Mouse (Mus musculus): ENCODE data around the gene Cisd2. TPM values are rescaled to one million over a fixed set of nuclear protein-coding genes. Genes with fewer than 3 reads are reported as not detected.

Gene Cisd2
- polyA plus RNA-seq, 1 experiment from 2014 or later, result 72.8 TPM

GRCm38 (mm10) chr3:135403211-135403610 is 20.5 kb downstream of the Cisd2 start:
- no peak overlapping the region for H3K4me2 ChIP-seq (ENCODE audit: low read depth)
- H3K9me3 ChIP-seq (ENCODE audit: control insufficient read depth, low read length), result no peaks in the 10 kb centered on the region
- H3K27me3 ChIP-seq (ENCODE audit: control insufficient read depth, insufficient read depth, low read length), result no peaks in the 10 kb centered on the region
- 88% methylated on average over 9 of the region's 9 CpGs for WGBS
- H3K4me3 ChIP-seq (ENCODE audit: low read depth, low read length), result no peak overlapping the region
- H3K36me3 ChIP-seq (ENCODE audit: control insufficient read depth, insufficient read depth, low read length), result no peaks in the 10 kb centered on the region
- H3K9ac ChIP-seq (ENCODE audit: low read length), result no peak overlapping the region
- ATAC-seq (ENCODE audit: insufficient read depth, low FRiP score, low TSS enrichment) (no peak), DNase-seq (ENCODE audit: low spot score) (no peak)
- H3K27ac ChIP-seq (ENCODE audit: low read depth, low read length), result no peak overlapping the region
- no peaks in the 10 kb centered on the region for H3K4me1 ChIP-seq (ENCODE audit: control insufficient read depth, insufficient read depth, low read length)

DNA sequence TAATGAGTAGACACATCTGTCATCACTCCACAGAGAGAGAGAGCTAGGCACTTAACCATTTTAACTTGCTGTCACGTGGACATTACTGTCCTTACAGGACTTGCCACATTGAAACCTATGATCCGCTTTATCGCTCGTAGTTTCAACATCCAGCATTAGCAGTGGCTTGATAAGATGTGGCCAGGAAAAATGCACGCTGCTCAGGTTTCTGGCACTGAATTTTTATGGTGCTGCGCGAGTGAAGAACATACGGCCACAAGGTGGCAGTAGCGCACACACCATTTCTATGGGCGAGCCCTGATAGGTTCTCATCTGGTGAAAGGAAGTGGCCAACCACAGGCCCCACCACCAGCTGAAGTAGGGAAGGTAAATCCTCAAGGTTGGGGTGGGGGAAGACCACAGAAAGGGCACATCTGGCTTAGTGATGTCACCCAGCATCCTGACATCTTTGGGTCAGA is 21.5 kb downstream of the Cisd2 start:
- 18% methylated on average over 10 of the region's 10 CpGs for WGBS
- ATAC-seq (ENCODE audit: insufficient read depth, low FRiP score, low TSS enrichment) (peak; percentile 80), DNase-seq (ENCODE audit: low spot score) (peak; percentile 87)

DNA sequence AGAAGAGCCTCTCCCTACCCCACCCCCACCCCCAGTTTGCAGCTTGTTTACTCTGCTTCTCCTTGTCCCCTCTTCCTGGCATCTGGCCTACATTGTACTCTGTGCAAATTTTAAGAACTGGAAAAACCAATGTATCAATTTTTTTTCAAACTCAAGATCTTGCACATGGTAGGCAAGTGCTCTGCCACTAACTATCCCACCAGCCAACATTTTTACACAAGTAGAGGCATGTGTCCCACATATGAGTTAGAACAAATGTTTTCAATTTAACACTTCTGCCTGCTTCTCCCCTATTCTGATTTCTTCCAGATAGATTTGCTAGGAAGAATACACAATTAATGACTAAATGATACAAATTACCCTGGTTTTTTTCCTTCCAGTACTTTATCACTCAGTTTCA is 26.6 kb downstream of the Cisd2 start:
- Histone ChIP-seq H3K4me2 (ENCODE audit: low read depth) (no peak overlapping the region), H3K4me3 (ENCODE audit: low read depth, low read length) (no peak overlapping the region), H3K27me3 (ENCODE audit: control insufficient read depth, insufficient read depth, low read length) (no peaks in the 10 kb centered on the region), H3K9ac (ENCODE audit: low read length) (no peak overlapping the region), H3K9me3 (ENCODE audit: control insufficient read depth, low read length) (no peaks in the 10 kb centered on the region), H3K4me1 (ENCODE audit: control insufficient read depth, insufficient read depth, low read length) (0 out of 2 replicates have a peak, but pooled peaks cover 2% of the 10 kb centered on the region), H3K27ac (ENCODE audit: low read depth, low read length) (no peak overlapping the region), H3K36me3 (ENCODE audit: control insufficient read depth, insufficient read depth, low read length) (no peaks in the 10 kb centered on the region)
- DNase-seq (ENCODE audit: low spot score) (no peak), ATAC-seq (ENCODE audit: insufficient read depth, low FRiP score, low TSS enrichment) (no peak)

More for the DNA sequence above, 21.5 kb downstream of the Cisd2 start:
- Histone ChIP-seq H3K9ac (ENCODE audit: low read length) (no peak overlapping the region), H3K4me1 (ENCODE audit: control insufficient read depth, insufficient read depth, low read length) (no peaks in the 10 kb centered on the region), H3K4me2 (ENCODE audit: low read depth) (no peak overlapping the region), H3K36me3 (ENCODE audit: control insufficient read depth, insufficient read depth, low read length) (no peaks in the 10 kb centered on the region), H3K9me3 (ENCODE audit: control insufficient read depth, low read length) (no peaks in the 10 kb centered on the region), H3K27me3 (ENCODE audit: control insufficient read depth, insufficient read depth, low read length) (no peaks in the 10 kb centered on the region), H3K27ac (ENCODE audit: low read depth, low read length) (no peak overlapping the region), H3K4me3 (ENCODE audit: low read depth, low read length) (no peak overlapping the region)

DNA sequence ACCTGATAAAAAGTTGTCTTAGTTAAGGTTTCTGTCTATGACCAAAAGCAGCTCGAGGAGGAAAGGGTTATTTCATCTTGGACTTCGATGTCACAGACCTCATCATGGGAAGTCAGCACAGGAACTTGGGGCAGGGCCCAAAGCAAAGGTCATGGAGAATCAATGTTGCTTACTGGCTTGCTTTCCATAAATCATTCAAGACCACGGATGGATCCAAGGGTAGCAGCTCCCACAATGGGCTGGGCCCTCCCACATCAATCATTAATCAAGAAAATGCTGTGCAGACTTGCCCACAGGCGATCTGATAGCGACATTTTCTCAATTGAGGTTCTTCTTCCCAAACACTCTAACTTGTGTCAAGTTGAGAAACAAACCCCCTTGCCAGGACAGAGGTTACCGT is 27.6 kb downstream of the Cisd2 start:
- ATAC-seq (ENCODE audit: insufficient read depth, low FRiP score, low TSS enrichment) (no peak), DNase-seq (ENCODE audit: low spot score) (no peak)
- Histone ChIP-seq H3K9ac (ENCODE audit: low read length) (no peak overlapping the region), H3K4me2 (ENCODE audit: low read depth) (no peak overlapping the region), H3K27me3 (ENCODE audit: control insufficient read depth, insufficient read depth, low read length) (no peaks in the 10 kb centered on the region), H3K27ac (ENCODE audit: low read depth, low read length) (no peak overlapping the region), H3K4me3 (ENCODE audit: low read depth, low read length) (no peak overlapping the region), H3K9me3 (ENCODE audit: control insufficient read depth, low read length) (no peaks in the 10 kb centered on the region), H3K4me1 (ENCODE audit: control insufficient read depth, insufficient read depth, low read length) (0 out of 2 replicates have a peak, but pooled peaks cover 2% of the 10 kb centered on the region), H3K36me3 (ENCODE audit: control insufficient read depth, insufficient read depth, low read length) (no peaks in the 10 kb centered on the region)
- 47% methylated on average over 6 of the region's 6 CpGs for WGBS

DNA sequence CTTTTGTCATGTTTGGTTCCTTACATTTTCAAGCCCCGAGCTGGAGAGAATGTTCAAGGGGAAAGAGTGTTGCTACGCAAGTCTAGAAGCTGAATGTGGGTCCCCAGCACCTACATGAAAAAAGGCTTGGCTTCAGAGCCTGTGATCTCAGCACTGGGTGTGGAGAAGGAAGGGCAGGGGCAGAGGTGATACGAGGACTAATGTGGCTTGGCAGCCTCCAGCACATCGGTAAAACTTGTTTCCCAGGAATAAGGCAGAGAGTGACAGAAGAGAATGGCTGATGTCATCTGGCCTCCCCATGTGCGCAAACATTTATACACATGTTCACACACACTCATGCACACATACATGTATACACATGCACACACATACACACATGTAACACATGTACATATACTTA is 28.6 kb downstream of the Cisd2 start:
- no peaks in the 10 kb centered on the region for H3K27me3 ChIP-seq (ENCODE audit: control insufficient read depth, insufficient read depth, low read length)
- no peak for DNase-seq (ENCODE audit: low spot score)
- 0 out of 2 replicates have a peak, but pooled peaks cover 2% of the 10 kb centered on the region for H3K4me1 ChIP-seq (ENCODE audit: control insufficient read depth, insufficient read depth, low read length)
- no peak for ATAC-seq (ENCODE audit: insufficient read depth, low FRiP score, low TSS enrichment)
- H3K4me2 ChIP-seq (ENCODE audit: low read depth), result no peak overlapping the region
- no peaks in the 10 kb centered on the region for H3K9me3 ChIP-seq (ENCODE audit: control insufficient read depth, low read length)
- 89% methylated on average over 5 of the region's 5 CpGs for WGBS
- H3K9ac ChIP-seq (ENCODE audit: low read length), result no peak overlapping the region
- H3K4me3 ChIP-seq (ENCODE audit: low read depth, low read length), result no peak overlapping the region
- no peaks in the 10 kb centered on the region for H3K36me3 ChIP-seq (ENCODE audit: control insufficient read depth, insufficient read depth, low read length)
- no peak overlapping the region for H3K27ac ChIP-seq (ENCODE audit: low read depth, low read length)

DNA sequence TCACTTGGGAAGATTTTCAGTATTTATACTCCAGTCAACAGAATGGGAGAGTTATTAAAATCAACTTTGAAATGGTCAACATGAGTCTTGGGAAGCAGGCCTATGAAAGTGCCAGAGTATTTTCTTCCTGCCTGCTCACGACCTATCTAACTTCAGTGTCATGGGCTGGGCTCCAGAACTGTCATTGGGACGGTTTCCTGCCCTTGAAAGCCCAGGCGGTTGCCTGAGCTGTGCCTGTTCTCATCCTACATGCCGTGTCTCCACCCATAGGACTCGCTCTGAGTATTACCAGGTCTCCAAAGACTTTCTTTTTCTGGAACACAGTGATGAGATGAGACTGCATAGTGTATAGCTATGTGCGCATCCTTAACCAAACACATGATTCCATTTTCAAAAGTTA is 30.5 kb downstream of the Cisd2 start:
- no peaks in the 10 kb centered on the region for H3K9me3 ChIP-seq (ENCODE audit: control insufficient read depth, low read length)
- no peaks in the 10 kb centered on the region for H3K36me3 ChIP-seq (ENCODE audit: control insufficient read depth, insufficient read depth, low read length)
- ATAC-seq (ENCODE audit: insufficient read depth, low FRiP score, low TSS enrichment) (no peak), DNase-seq (ENCODE audit: low spot score) (no peak)
- H3K4me3 ChIP-seq (ENCODE audit: low read depth, low read length), result no peak overlapping the region
- no peak overlapping the region for H3K9ac ChIP-seq (ENCODE audit: low read length)
- H3K27me3 ChIP-seq (ENCODE audit: control insufficient read depth, insufficient read depth, low read length), result no peaks in the 10 kb centered on the region
- no peak overlapping the region for H3K4me2 ChIP-seq (ENCODE audit: low read depth)
- H3K27ac ChIP-seq (ENCODE audit: low read depth, low read length), result no peak overlapping the region
- WGBS, result 85% methylated on average over 6 of the region's 6 CpGs
- H3K4me1 ChIP-seq (ENCODE audit: control insufficient read depth, insufficient read depth, low read length), result 0 out of 2 replicates have a peak, but pooled peaks cover 2% of the 10 kb centered on the region

DNA sequence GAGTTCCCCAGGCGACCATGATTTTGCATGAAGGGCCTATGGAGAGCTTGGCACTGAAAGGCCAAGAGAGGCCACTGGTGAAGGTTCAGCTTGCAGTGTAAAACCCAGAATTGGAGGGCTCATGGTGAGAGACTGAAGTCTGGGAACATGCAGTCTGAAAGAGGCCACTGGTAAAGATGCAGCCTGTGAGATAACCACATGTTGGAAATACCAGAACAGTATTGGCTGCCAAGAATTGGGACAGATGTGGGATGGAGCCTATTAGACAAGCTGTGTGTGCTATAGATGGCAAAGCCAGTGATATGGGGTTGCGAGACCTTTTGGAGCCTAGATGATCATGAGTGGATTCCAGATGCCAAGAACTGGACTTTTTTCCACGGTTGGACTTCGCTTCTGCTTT is 43.9 kb downstream of the Cisd2 start:
- Histone ChIP-seq H3K27ac (ENCODE audit: low read depth, low read length) (no peak overlapping the region), H3K36me3 (ENCODE audit: control insufficient read depth, insufficient read depth, low read length) (no peaks in the 10 kb centered on the region), H3K9me3 (ENCODE audit: control insufficient read depth, low read length) (no peaks in the 10 kb centered on the region), H3K4me3 (ENCODE audit: low read depth, low read length) (no peak overlapping the region), H3K4me2 (ENCODE audit: low read depth) (no peak overlapping the region), H3K9ac (ENCODE audit: low read length) (no peak overlapping the region), H3K4me1 (ENCODE audit: control insufficient read depth, insufficient read depth, low read length) (no peaks in the 10 kb centered on the region), H3K27me3 (ENCODE audit: control insufficient read depth, insufficient read depth, low read length) (no peaks in the 10 kb centered on the region)
- DNase-seq (ENCODE audit: low spot score) (no peak), ATAC-seq (ENCODE audit: insufficient read depth, low FRiP score, low TSS enrichment) (no peak)
- WGBS, result 86% methylated on average over 4 of the region's 4 CpGs

DNA sequence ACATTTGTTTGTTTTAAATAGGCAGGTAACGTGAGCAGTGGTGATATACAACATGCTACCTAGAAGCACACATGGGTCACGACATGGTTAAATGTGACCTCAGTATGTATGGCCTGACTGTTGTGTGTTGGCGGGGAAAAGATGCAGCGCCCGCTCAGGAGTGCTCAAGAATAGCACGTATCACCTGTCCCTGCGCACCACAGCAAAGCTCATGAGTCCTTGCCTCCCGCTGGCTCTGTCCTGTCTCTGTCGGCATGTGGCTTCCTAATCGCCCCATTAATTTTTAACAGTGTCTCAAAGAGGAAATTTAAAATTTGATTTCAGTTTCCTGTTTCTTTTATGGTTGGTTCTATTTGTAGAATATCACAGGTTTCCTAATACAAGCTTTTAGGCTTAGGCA is 46.3 kb downstream of the Cisd2 start:
- H3K4me1 ChIP-seq (ENCODE audit: control insufficient read depth, insufficient read depth, low read length), result no peaks in the 10 kb centered on the region
- no peak overlapping the region for H3K4me3 ChIP-seq (ENCODE audit: low read depth, low read length)
- H3K4me2 ChIP-seq (ENCODE audit: low read depth), result no peak overlapping the region
- H3K9ac ChIP-seq (ENCODE audit: low read length), result no peak overlapping the region
- WGBS, result 84% methylated on average over 10 of the region's 10 CpGs
- no peaks in the 10 kb centered on the region for H3K9me3 ChIP-seq (ENCODE audit: control insufficient read depth, low read length)
- ATAC-seq (ENCODE audit: insufficient read depth, low FRiP score, low TSS enrichment) (no peak), DNase-seq (ENCODE audit: low spot score) (no peak)
- H3K36me3 ChIP-seq (ENCODE audit: control insufficient read depth, insufficient read depth, low read length), result no peaks in the 10 kb centered on the region
- H3K27ac ChIP-seq (ENCODE audit: low read depth, low read length), result no peak overlapping the region
- no peaks in the 10 kb centered on the region for H3K27me3 ChIP-seq (ENCODE audit: control insufficient read depth, insufficient read depth, low read length)

GRCm38 (mm10) chr3:135375836-135376235 is 47.9 kb downstream of the Cisd2 start:
- Histone ChIP-seq H3K4me3 (ENCODE audit: low read depth, low read length) (no peak overlapping the region), H3K36me3 (ENCODE audit: control insufficient read depth, insufficient read depth, low read length) (no peaks in the 10 kb centered on the region), H3K27ac (ENCODE audit: low read depth, low read length) (no peak overlapping the region), H3K4me1 (ENCODE audit: control insufficient read depth, insufficient read depth, low read length) (no peaks in the 10 kb centered on the region), H3K9ac (ENCODE audit: low read length) (no peak overlapping the region), H3K4me2 (ENCODE audit: low read depth) (no peak overlapping the region), H3K27me3 (ENCODE audit: control insufficient read depth, insufficient read depth, low read length) (no peaks in the 10 kb centered on the region), H3K9me3 (ENCODE audit: control insufficient read depth, low read length) (no peaks in the 10 kb centered on the region)
- ATAC-seq (ENCODE audit: insufficient read depth, low FRiP score, low TSS enrichment) (no peak), DNase-seq (ENCODE audit: low spot score) (no peak)
- 82% methylated on average over 3 of the region's 3 CpGs for WGBS

All from neural tube, embryonic 11.5 days (tissue).